Mouse (Mus musculus) liver, postnatal 0 days (tissue): Measurements from ENCODE around the gene Tm9sf3.

Experiments used
- CTCF ChIP-seq: sonication (generic); IDR thresholded peaks from 2 replicates; pipeline ENCODE4 v1.5.1; 2016; ENCODE audit warnings: antibody characterized with exemption, low read depth
- EP300 ChIP-seq: IDR thresholded peaks from 2 replicates; pipeline ENCODE4 v1.6.1; 2016; ENCODE audit warnings: antibody characterized with exemption, low read depth, mild to moderate bottlenecking

DNA sequence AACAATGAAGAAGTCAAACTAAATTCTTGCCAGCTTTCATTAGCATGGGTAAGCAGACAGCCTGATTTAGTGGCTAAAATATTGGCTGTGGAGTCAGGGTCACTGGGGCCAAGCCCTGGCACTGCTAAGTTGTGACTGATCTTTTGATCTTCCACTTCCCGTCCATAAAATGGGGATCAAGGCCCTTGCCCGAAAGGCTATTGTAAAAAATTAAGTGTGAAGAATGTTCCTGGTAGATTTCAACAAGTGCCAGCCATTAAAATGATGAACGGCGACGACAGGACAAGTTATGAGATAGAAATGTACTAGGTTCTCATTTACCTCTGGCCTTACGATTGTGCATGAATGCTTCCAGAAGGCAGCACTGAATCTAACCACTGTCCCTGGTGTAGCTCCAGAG lies 38.1 kb upstream of the Tm9sf3 start:
- TF ChIP-seq CTCF (no peak), EP300 (no peak)
